Comparison of ENCODE assay signal across 1 mouse cellular context in genomic region chr13:75789061-75789834, GRCm38 (mm10).
TF ChIP-seq lines count a peak whose summit lies in the region.

No protein-coding gene starts in this region.

TF ChIP-seq in CH12.LX, 34 proteins besides CTCF, POLR2A, EP300 and RAD21 (continued from another document):
- TF ChIP-seq ZNF384 (IDR thresholded peaks at IDR 0.05; ENCODE audit: low read depth, low read length) (no peak), UBTF (IDR thresholded peaks at IDR 0.05; ENCODE audit: low read depth, low read length) (no peak), TBP (conservative IDR thresholded peaks at IDR 0.05; ENCODE audit: low read depth, low read length) (0 out of 2 replicates have a peak, but pooled peaks have one; percentile 28)
TF ChIP-seq in CH12.LX: peak in this region for 7.
